Mouse (Mus musculus): ENCODE measurements at regions not wholly inside any gene's neighbourhood (a gene's known extent, or its start where the extent isn't known, plus 50 kb on each side); places are given as distances from the start of the nearest gene placed in this dataset.

- DNase-seq (ENCODE audit: low read depth): no peak
These were observed 238.6 kb upstream of the Stt3b start for GRCm38 (mm10) chr9:115548722-115549349.

- no peak for DNase-seq (ENCODE audit: low read depth)
These were observed 240.9 kb upstream of the Stt3b start for GRCm38 (mm10) chr9:115551080-115551479.

GRCm38 (mm10) chr9:115551501-115551900 lies 241.3 kb upstream of the Stt3b start:
- DNase-seq (ENCODE audit: low read depth): no peak

GRCm38 (mm10) chr9:115558131-115558530 lies 247.9 kb upstream of the Stt3b start:
- no peak for DNase-seq (ENCODE audit: low read depth)

- no peak for DNase-seq (ENCODE audit: low read depth)
These were observed 249.3 kb upstream of the Stt3b start for GRCm38 (mm10) chr9:115559521-115559920.

- DNase-seq (ENCODE audit: low read depth): peak; percentile 87
These were observed 251.0 kb upstream of the Stt3b start for GRCm38 (mm10) chr9:115561207-115561606.

GRCm38 (mm10) chr9:115562783-115563182 lies 252.6 kb upstream of the Stt3b start:
- DNase-seq (ENCODE audit: low read depth): no peak

GRCm38 (mm10) chr9:115564366-115564765 lies 254.1 kb upstream of the Stt3b start:
- no peak for DNase-seq (ENCODE audit: low read depth)

GRCm38 (mm10) chr9:115568693-115569334 lies 258.6 kb upstream of the Stt3b start:
- DNase-seq (ENCODE audit: low read depth): no peak

- no peak for DNase-seq (ENCODE audit: low read depth)
These were observed 260.8 kb upstream of the Stt3b start for GRCm38 (mm10) chr9:115570998-115571397.

- no peak for DNase-seq (ENCODE audit: low read depth)
These were observed 270.9 kb upstream of the Stt3b start for GRCm38 (mm10) chr9:115581116-115581515.

GRCm38 (mm10) chr9:115583548-115583947 lies 273.3 kb upstream of the Stt3b start:
- no peak for DNase-seq (ENCODE audit: low read depth)

- no peak for DNase-seq (ENCODE audit: low read depth)
These were observed 274.7 kb upstream of the Stt3b start for GRCm38 (mm10) chr9:115584874-115585273.

- DNase-seq (ENCODE audit: low read depth): no peak
These were observed 282.2 kb upstream of the Stt3b start for GRCm38 (mm10) chr9:115592466-115592865.

GRCm38 (mm10) chr9:115600228-115600627 lies 290.0 kb upstream of the Stt3b start:
- DNase-seq (ENCODE audit: low read depth): no peak

GRCm38 (mm10) chr9:115600826-115601225 lies 290.6 kb upstream of the Stt3b start:
- DNase-seq (ENCODE audit: low read depth): no peak

GRCm38 (mm10) chr9:115602772-115603171 lies 292.6 kb upstream of the Stt3b start:
- no peak for DNase-seq (ENCODE audit: low read depth)

GRCm38 (mm10) chr9:115604450-115604849 lies 294.2 kb upstream of the Stt3b start:
- no peak for DNase-seq (ENCODE audit: low read depth)

- no peak for DNase-seq (ENCODE audit: low read depth)
These were observed 294.9 kb upstream of the Stt3b start for GRCm38 (mm10) chr9:115604968-115605682.

GRCm38 (mm10) chr9:115607961-115608360 lies 297.7 kb upstream of the Stt3b start:
- no peak for DNase-seq (ENCODE audit: low read depth)

GRCm38 (mm10) chr9:115608377-115608776 lies 298.2 kb upstream of the Stt3b start:
- DNase-seq (ENCODE audit: low read depth): no peak

- peak; percentile 57 for DNase-seq (ENCODE audit: low read depth)
These were observed 299.4 kb upstream of the Gadl1 start for GRCm38 (mm10) chr9:115609904-115610303.

- peak; percentile 91 for DNase-seq (ENCODE audit: low read depth)
These were observed 297.5 kb upstream of the Gadl1 start for GRCm38 (mm10) chr9:115611713-115612112.

Measured in naive thymus-derived CD4-positive, alpha-beta T cell, adult 2 months (primary cell).